Mouse (Mus musculus) retina, postnatal 7 days (tissue): ENCODE measurements around the gene Uncx.
"Not testable (repeated sequence)": the region's sequence is repeated elsewhere in the genome, so short reads cannot be mapped to it uniquely, and the experiment has no call there.

Experiments
- DNase-seq: peaks from one replicate; pipeline ENCODE4 v3.0.0-alpha.2; 2012; ENCODE audit warnings: low read depth, low spot score

Gene Uncx

GRCm38 (mm10) chr5:139561363-139562001 lies 18.2 kb downstream of the Uncx start:
- DNase-seq: no peak

DNA sequence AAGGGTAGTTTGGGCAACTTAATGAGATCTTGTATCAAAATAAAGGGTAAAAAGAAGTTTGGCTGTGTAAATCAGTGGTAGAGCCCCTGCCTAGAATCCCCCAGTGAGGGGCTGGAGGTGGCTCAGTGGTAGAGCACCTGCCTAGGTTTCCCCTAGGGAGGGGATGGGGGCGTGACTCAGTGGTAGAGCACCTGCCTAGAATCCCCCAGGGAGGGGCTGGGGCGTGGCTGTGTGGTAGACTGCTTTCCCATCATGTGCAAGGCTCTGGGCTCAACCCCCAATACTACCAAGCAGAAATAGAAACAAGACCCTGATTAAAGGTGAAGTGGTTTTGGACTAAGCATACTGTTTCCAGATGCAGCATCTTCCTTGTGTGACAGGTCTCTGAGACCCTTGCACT lies 21.4 kb downstream of the Uncx start:
- no peak for DNase-seq

DNA sequence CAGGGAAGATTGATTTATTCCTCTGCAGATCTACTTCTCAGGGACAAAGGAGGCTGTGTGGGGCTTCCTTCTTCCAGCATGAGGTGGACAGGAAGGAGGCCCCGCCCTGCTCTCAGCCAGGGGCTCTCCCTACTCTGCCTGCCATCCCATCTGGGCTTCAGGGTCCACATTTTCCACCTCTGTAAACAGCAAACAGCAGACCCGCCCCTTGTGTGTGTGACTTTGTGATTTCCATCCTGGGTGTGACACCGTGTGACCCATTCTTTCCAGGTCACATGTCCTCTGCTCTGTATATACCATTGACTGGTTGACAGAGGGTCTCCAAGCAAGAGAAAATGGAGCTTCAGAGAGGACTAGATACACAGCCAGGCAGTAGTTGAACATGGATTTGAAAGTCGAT lies 22.2 kb downstream of the Uncx start:
- no peak for DNase-seq

DNA sequence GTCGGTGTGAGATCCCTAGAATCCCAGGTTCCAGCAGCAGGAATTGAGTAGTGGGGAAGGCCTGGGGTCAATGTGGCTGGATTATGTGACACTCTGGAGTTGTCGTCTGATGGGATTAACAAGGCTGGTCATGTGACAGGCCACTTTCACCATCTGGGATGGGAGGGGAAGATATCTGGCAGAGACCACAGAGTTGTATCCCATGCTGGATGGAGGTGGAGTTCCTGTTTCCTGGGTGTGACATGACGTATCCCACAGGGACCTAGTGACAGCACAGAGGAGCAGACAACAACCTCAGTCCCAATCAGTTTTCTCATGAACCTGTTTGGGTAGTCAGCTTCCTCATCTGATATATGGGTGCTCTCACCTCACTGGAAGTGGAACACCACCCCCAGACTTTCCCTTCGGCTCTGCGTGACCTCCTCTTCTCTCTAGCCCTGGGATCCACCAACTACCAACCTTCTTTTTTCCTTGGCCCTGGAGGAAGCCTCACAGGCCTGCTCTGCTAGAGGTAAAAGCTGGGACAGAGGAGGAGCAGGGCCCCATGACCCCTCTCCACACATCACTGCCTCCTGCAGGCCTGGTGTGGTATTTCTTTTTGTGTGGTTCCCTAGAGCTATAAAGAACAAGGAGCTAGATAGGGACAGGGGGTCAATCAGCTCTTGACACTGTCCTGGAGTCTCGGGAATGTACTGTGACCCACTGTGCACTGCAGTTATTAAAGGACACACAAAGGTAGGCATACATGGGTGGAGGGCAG lies 23.5 kb downstream of the Uncx start:
- no peak for DNase-seq

DNA sequence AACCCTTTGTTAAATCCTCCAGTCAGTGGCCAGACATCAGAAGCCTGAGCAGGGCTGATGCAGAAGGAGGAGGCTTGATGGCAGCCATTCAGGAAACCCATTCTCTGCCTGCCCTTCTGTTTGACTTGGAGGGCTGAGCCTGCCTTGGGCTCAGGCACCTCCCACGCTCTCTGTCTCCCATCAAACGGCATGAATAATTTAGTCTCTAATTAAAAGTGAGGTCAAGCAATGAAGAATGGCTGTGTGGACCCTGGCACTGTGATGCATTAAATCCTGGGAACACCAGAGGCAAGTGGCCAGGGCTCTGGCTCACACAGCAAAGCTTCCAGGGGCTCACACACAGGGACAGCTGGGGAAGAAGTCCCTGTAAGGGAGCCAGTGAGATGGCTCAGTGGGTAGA lies 24.8 kb downstream of the Uncx start:
- DNase-seq: no peak

- DNase-seq: no peak
Measured at GRCm38 (mm10) chr5:139572526-139572925, 29.2 kb downstream of the Uncx start.

DNA sequence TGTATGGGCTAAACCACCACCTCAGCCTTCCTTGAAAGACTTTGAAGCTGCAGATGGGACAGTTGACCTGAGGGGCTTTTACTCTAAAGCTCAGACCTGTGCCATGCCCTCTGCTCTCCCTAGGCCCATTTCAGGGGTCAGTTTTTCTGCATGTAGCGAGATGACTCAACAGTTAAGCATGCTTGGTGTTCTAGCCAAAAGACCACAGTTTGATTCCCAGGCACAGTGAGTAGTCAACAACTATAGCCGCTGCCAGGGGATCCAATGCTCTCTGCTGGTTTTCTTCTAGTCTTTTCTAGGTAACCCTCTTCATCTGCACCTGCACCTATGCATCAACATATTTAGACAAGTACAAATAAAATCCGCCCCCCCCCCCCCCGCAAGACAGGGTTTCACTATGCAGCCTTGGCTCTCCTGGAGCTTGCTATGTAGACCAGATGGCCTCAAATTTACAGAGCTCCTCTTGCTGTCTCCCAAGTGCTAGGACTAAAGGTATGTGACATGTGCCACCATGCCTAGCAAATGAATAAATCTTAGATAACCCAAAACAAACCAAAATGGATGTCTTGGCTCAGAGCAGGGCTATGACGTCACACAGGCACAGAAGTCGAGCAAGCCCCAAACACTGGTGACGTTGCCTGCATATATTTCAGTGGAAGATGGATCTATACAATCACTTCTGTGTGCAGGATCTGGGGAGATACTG lies 30.5 kb downstream of the Uncx start:
- no peak for DNase-seq

GRCm38 (mm10) chr5:139575054-139575453 lies 31.8 kb downstream of the Uncx start:
- DNase-seq: no peak

DNA sequence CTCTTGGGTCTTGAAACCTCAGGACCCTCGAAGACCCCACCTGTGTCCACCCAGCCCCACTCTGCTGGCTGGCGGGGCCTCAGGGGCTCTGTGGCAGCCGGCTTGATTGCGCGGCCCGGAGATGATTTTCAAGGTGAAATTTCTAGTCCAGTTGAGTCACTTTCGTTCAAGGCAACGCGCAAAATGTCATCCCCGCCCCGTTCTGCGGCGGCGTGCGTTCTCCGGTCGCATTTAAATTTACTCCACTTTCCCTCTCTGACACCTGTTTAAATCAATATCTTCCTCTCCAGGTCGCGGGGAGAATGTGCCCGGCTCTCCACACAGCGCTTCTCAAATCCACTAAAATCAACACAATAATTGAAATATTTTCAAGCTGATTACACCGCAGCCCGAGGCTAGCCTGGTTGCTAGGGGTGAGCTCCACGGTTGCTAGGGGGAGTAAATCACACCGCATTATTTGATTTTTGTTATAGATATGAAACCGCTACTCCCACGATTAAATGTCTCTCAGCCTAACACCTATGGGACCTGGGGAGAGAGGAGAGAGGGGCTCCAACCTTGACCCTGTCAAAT lies 37.0 kb downstream of the Uncx start:
- no peak for DNase-seq

GRCm38 (mm10) chr5:139581308-139581868 lies 38.1 kb downstream of the Uncx start:
- no peak for DNase-seq

DNA sequence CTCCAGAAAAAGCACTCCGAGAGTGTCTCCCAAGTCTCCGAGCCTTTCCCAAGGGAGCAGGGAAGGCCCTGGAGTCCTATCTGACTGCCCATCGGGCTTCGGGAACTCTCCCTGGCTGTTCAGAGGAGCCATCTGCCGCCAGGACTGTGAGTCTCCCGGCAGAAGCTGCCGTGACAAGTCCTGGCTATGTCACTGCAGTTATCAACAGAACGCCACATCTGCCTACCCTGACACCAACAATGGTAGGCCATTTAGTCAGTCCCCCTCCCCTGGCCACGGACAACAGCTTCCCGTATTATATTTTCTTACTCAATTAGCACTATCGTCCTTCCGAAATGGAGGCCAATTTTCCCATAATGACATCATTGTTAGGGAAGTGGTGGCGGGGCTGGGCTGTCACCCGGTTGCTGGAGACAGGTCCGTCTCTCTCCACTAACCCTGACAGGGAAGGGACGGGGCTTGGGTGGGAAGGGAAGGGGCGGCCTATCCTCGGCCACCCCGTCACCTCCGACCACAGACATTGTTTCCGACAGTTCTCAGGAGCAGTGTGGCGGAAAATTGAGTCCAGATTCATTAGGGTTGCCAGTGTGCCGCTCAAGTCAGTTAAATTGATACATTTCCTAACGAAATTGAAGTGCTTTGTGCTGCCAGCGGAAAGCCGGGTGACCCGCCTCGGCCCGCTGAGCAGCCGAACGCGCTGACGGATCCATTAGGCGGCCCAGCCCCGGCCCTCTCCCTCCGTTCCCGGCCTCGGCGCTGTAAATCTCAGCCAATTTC lies 41.9 kb downstream of the Uncx start:
- peak; percentile 19 for DNase-seq

- DNase-seq: no peak
Measured at GRCm38 (mm10) chr5:139585748-139586060, 42.4 kb downstream of the Uncx start.

DNA sequence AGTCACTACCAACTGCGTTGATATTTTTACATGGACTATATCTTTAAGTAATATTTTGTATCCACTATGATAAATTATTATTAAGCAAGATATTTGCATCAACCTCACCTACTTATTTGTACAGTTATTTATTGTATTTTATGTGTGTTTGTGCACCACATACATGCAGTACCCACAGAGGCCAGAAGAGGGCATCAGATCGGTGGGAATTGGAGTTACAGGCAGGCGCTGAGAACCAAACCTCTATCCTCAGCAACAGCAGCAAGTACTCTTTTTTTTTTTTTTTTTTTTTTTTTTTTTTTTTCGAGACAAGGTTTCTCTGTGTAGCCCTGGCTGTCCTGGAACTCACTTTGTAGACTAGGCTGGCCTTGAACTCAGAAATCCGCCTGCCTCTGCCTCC lies 44.2 kb downstream of the Uncx start:
- DNase-seq: not testable (repeated sequence)

DNA sequence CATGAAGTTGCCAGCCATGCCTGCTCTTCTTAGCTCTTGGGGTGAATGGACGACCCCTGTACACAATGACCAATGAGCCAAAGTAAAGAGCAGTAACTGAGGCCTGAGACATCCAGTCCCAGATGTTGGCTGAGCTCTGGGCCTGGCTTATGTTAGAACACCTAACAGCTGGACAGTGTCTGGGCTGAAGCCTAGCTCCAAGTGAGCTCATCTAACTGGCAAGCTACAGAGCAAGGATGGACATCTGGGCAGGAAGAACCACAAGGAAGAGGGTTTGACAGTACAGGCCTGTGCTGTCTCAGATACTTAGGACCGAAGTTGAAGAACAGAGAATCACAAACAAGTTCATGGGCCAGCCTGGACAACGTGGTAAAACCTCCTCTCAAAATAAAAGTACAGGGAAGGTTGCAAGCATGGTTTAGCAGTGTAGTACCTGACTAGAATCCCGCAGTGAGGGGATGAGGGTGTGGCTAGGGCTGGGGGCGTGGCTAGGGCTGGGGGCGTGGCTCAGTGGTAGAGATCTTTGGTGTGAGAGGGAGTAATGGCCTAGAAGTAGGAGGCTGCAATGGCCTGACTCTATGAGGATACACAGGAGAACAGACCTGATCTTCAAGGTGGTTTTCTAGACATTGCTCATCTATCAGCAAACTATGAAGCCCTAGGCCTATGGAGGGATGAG lies 47.5 kb downstream of the Uncx start:
- not testable (repeated sequence) for DNase-seq

GRCm38 (mm10) chr5:139592011-139592410 lies 48.7 kb downstream of the Uncx start:
- no peak for DNase-seq

DNA sequence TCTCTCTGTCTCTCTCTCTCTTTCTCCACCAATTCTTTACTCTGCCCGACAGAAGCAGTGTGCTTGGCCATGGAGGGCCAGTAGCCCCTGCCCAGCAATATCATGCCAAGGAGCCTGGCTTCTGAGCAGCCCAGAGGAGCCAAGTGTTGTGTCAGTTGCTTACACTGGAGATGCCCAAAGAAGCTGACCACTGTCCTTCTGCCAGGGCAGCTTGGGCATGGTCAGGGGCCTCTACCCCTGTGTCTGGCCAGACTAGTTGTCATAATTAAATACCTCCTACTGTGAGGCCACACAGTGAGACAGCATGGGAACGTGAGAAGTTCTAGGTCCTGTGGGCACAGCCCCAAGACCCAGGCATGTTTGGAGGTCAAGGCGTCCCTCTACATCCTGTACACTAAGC lies 49.6 kb downstream of the Uncx start:
- no peak for DNase-seq

GRCm38 (mm10) chr5:139593746-139594145 lies 50.5 kb downstream of the Uncx start:
- no peak for DNase-seq

DNA sequence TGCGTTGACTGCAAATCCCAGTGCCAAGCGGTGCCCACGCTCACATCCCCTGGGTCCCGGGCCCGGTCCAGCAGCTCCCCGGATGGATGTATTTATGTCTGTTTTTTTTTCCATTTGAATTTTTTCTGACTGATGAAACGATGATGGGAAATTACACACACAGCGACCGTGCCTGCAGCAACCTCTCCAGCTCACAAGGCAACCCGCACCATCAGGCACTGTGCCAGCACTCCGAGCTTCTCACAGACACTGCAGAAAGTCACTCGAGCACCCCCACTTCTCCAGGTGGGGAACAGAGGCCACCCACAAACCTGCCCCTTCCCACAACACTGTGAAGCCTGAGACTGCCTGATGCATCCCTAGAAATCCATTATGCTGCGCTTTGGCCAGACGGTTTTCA lies 51.7 kb downstream of the Uncx start:
- DNase-seq: no peak
